In the genomic region with DNA sequence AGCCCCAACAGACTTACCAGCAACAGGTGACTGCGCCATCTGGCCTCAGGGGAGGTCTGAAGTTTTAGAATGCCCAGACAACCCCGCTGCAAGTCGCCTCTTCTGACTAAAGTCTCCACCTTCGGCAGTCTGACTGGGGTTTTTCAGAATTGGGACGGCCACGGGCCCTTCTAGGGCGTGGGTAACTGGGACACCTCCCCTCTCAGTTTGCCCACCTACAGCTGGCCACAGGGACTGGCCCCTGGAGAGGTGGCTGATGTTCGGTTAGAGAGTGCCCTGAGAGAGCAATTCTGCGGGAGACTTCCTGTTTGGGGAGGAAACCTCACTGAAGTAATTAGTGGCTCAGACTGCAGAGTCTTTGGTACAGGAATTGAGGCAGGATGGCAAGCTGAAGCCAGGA, we compare ENCODE assay signal across 9 mouse cellular contexts. TPM values are rescaled to one million over a fixed set of nuclear protein-coding genes. Genes with fewer than 3 reads are reported as not detected.
DNase-seq lines count a peak whose midpoint lies in the region; ATAC-seq and TF ChIP-seq lines count a peak whose summit lies in the region.
"Had no signal": no experiment of that assay in that cellular context is flagged by ENCODE, and none has a peak within 500 bp of the region (broad histone marks: within the 10 kb centered on the region; RNA-seq: fewer than 3 reads in every experiment).

No protein-coding gene starts in this region.

- H3K4me1 ChIP-seq in CH12.LX (ENCODE audit: control insufficient read depth in 1 of 2, insufficient read depth in 2 of 2) = peaks cover 4 to 57% of the 10 kb centered on the region in 2 experiments
- peaks cover 18% of the 10 kb centered on the region for H3K4me1 ChIP-seq in heart, embryonic 12.5 days (replicated peaks)
- no peaks in the 10 kb centered on the region for H3K4me1 ChIP-seq in intestine, postnatal 0 days (replicated peaks; ENCODE audit: control insufficient read depth, insufficient read depth, low read length)

- no peak for TF ChIP-seq EP300 in CH12.LX (IDR thresholded peaks at IDR 0.05; ENCODE audit: low read length)

- no peaks in the 10 kb centered on the region for H3K79me2 ChIP-seq in CH12.LX (replicated peaks; ENCODE audit: control insufficient read depth, extremely low read depth, insufficient read depth, poor library complexity, severe bottlenecking)

- WGBS in heart, embryonic 12.5 days = 40% methylated on average over 9 of the region's 9 CpGs
- 37% methylated on average over 9 of the region's 9 CpGs for WGBS in intestine, postnatal 0 days

- no peak overlapping the region for H3K4me3 ChIP-seq in CH12.LX (replicated peaks in 1 of 3; ENCODE audit: low read depth in 2 of 3, low read length in 2 of 3, poor library complexity in 1 of 3)
- no peak overlapping the region for H3K4me3 ChIP-seq in heart, embryonic 12.5 days
- no peak overlapping the region for H3K4me3 ChIP-seq in intestine, postnatal 0 days (ENCODE audit: low read depth, low read length)

- in situ Hi-C loops in CH12.LX (cut with MboI; ENCODE audit: low pct_ligation_motif_present, low pct_unique_long_range_greater_than_20kb, low sequenced_read_pairs) = no loop called here

- H3K4me2 ChIP-seq in CH12.LX (ENCODE audit: insufficient read depth, low read depth, poor library complexity, severe bottlenecking) = peak overlapping the region; percentile 48
- H3K4me2 ChIP-seq in heart, embryonic 12.5 days = peak overlapping the region; percentile 33; the same call in 1 of the 2 replicates
- H3K4me2 ChIP-seq in intestine, postnatal 0 days (replicated peaks; ENCODE audit: low read depth) = no peak overlapping the region

- no peaks in the 10 kb centered on the region for H3K9me3 ChIP-seq in CH12.LX (replicated peaks; ENCODE audit: low read length)
- no peaks in the 10 kb centered on the region for H3K9me3 ChIP-seq in heart, embryonic 12.5 days (replicated peaks)
- H3K9me3 ChIP-seq in intestine, postnatal 0 days (ENCODE audit: control insufficient read depth) = no peaks in the 10 kb centered on the region

- no peak overlapping the region for H3K9ac ChIP-seq in CH12.LX (ENCODE audit: insufficient read depth, low read depth)
- H3K9ac ChIP-seq in heart, embryonic 12.5 days = no peak overlapping the region
- H3K9ac ChIP-seq in intestine, postnatal 0 days (ENCODE audit: low read depth, low read length) = no peak overlapping the region

- intact Hi-C loops in left cerebral cortex, postnatal 14 days (cut with DNase I) = no loop called here

- H3K27me3 ChIP-seq in CH12.LX (replicated peaks) = no peaks in the 10 kb centered on the region
- no peaks in the 10 kb centered on the region for H3K27me3 ChIP-seq in heart, embryonic 12.5 days (replicated peaks)
- H3K27me3 ChIP-seq in intestine, postnatal 0 days (replicated peaks; ENCODE audit: control insufficient read depth, insufficient read depth, low read length) = no peaks in the 10 kb centered on the region; the same call in 1 of the 2 replicates

- no peak for ATAC-seq in heart, embryonic 12.5 days (ENCODE audit: insufficient number of reproducible peaks, low FRiP score)
- ATAC-seq in megakaryocyte, adult 5-6 weeks (ENCODE audit: poor library complexity, severe bottlenecking) = peak; percentile 41
- ATAC-seq in intestine, postnatal 0 days = no peak

- dilution Hi-C loops in CH12.LX (cut with MboI; ENCODE audit: extremely low pct_ligation_motif_present, extremely low pct_unique_long_range_greater_than_20kb, low sequenced_read_pairs) = no loop called here

- TF ChIP-seq POLR2A in CH12.LX (IDR thresholded peaks at IDR 0.05; ENCODE audit: low read depth, low read length) = no peak

- TF ChIP-seq CTCF in CH12.LX (conservative IDR thresholded peaks at IDR 0.05 in 1 of 2, IDR thresholded peaks at IDR 0.05 in 1 of 2; ENCODE audit: low read depth in 2 of 2, low read length in 2 of 2) = peak in 1 of 2 experiments; percentile 33; a peak in 2 of 4 replicates
- TF ChIP-seq CTCF in intestine, postnatal 0 days (IDR thresholded peaks at IDR 0.05; ENCODE audit: low read depth) = no peak

- H3K27ac ChIP-seq in CH12.LX (ENCODE audit: insufficient read depth, low read depth) = no peak overlapping the region
- no peak overlapping the region for H3K27ac ChIP-seq in heart, embryonic 12.5 days (ENCODE audit: poor library complexity, severe bottlenecking)
- no peak overlapping the region for H3K27ac ChIP-seq in intestine, postnatal 0 days (ENCODE audit: low read depth, low read length)

- DNase-seq in CH12.LX (ENCODE audit: extremely low read depth) (peak; percentile 46), adipocyte (ENCODE audit: low spot score) (peak; percentile 72)
- DNase-seq in left cerebral cortex, postnatal 14 days (ENCODE audit: low spot score in 2 of 2) = no peak
- no peak for DNase-seq in embryo, embryonic 9.5 days (ENCODE audit: extremely low spot score)
- no peak for DNase-seq in layer of hippocampus, adult 11-12 months (ENCODE audit: low spot score)
- DNase-seq: kidney, postnatal 14 days had no signal

- no peaks in the 10 kb centered on the region for H3K36me3 ChIP-seq in CH12.LX (replicated peaks in 1 of 2; ENCODE audit: control insufficient read depth in 1 of 2, insufficient read depth in 1 of 2, low read length in 1 of 2)
- H3K36me3 ChIP-seq in heart, embryonic 12.5 days = no peaks in the 10 kb centered on the region
- no peaks in the 10 kb centered on the region for H3K36me3 ChIP-seq in intestine, postnatal 0 days (ENCODE audit: control insufficient read depth, insufficient read depth)

- TF ChIP-seq RAD21 in CH12.LX (IDR thresholded peaks at IDR 0.05; ENCODE audit: low read depth, low read length) = no peak

TF ChIP-seq in CH12.LX, 34 proteins besides CTCF, POLR2A, EP300 and RAD21:
- TF ChIP-seq UBTF (IDR thresholded peaks at IDR 0.05; ENCODE audit: low read depth, low read length) (no peak), ELF1 (IDR thresholded peaks at IDR 0.05; ENCODE audit: low read depth, low read length) (peak; percentile 46)

RNA-seq across cellular contexts. Expression of a gene that starts 13.8 kb away (rescaled TPM):
- total RNA-seq in CH12.LX (2012; rRNA removed) (1.6 and 2.9 TPM in 2 replicates), CH12.LX (2014; rRNA removed) (0.95 and 1.2 TPM in 2 replicates)
- polyA plus RNA-seq in CH12.LX (2012; ENCODE audit: insufficient read length, low read depth) = 7.3 and 8.0 TPM in 2 replicates
- 14.2 and 16.0 TPM in 2 replicates for polyA plus RNA-seq in heart, embryonic 12.5 days (2016; fragmentation: Nextera tagmentation; extraction: Ambion mirVana)
- total RNA-seq in megakaryocyte, adult 5-6 weeks (2015) = 16.8 and 17.5 TPM in 2 replicates
- total RNA-seq in megakaryocyte, adult 5-6 weeks (2017) = 4.8 and 6.9 TPM in 2 replicates
- 1 to 10 TPM; 7.1 to 7.4 TPM for total RNA-seq in left cerebral cortex, postnatal 14 days (2021)
- polyA plus RNA-seq in intestine, postnatal 0 days (2015; fragmentation: Nextera tagmentation; extraction: Ambion mirVana) = 1.0 and 1.1 TPM in 2 replicates

Comparison
In these comparisons a context has a peak if more than half of its experiments do, and no peak if none do; other contexts are left out.
1. DNase-seq: peak in CH12.LX (single experiment) and adipocyte (single experiment); none in left cerebral cortex, postnatal 14 days (0 of 2), embryo, embryonic 9.5 days (single experiment) and layer of hippocampus, adult 11-12 months (single experiment).